ENCODE assay signal across 8 mouse cellular contexts in the genomic region with DNA sequence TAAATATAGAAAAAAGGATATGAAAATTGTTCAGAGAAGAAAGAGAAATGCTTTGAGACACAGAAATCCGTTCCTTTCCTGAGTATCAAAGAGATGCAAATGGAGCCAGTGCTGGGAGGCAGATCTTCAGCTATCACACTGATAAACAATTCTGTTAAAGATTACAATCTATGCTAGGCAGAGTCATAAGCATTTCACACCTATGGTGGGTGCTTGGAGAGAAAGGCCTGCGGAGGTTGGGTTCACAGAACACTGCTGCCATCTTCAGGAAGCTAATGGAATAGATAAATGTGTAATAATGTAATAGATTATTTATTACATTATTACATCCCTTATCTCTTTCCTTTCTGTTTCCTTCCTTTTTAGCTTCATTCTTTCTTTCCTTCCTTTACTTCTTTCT.
A peak's percentile ranks its signal among the peaks of the same experiment; 100 is the strongest.
DNase-seq lines count a peak whose midpoint lies in the region; ATAC-seq and TF ChIP-seq lines count a peak whose summit lies in the region.

No protein-coding gene starts in this region.

- peak; percentile 8 for DNase-seq in heart, postnatal 0 days (ENCODE audit: low spot score)
- no peak for DNase-seq in heart, adult 9 months (ENCODE audit: low spot score in 2 of 2)
- DNase-seq in thymus, postnatal 4 days = peak; percentile 6
- DNase-seq in thymus, postnatal 14 days = no peak
- peak; percentile 39 for DNase-seq in embryo, embryonic 10 days (ENCODE audit: low spot score)
- DNase-seq in limb, embryonic 14.5 days (ENCODE audit: low spot score) = peak; percentile 8
- DNase-seq in thymus, adult 18-20 months = no peak

- no peak overlapping the region for H3K9ac ChIP-seq in heart, postnatal 0 days (replicated peaks; ENCODE audit: low read depth, low read length)
- no peak overlapping the region for H3K9ac ChIP-seq in limb, embryonic 14.5 days (ENCODE audit: low read depth, low read length, severe bottlenecking)

- peaks cover 4% of the 10 kb centered on the region; the same call in 1 of the 2 replicates for H3K27me3 ChIP-seq in heart, postnatal 0 days (ENCODE audit: control insufficient read depth, insufficient read depth, low read length)
- no peaks in the 10 kb centered on the region for H3K27me3 ChIP-seq in limb, embryonic 14.5 days (ENCODE audit: control insufficient read depth, insufficient read depth, low read length)

- TF ChIP-seq CTCF in heart, postnatal 0 days (IDR thresholded peaks at IDR 0.05; ENCODE audit: low read depth) = peak; percentile 59

- no peaks in the 10 kb centered on the region for H3K4me1 ChIP-seq in heart, postnatal 0 days (ENCODE audit: control insufficient read depth, insufficient read depth)
- no peaks in the 10 kb centered on the region for H3K4me1 ChIP-seq in limb, embryonic 14.5 days (ENCODE audit: control insufficient read depth, insufficient read depth, low read length)

- no peaks in the 10 kb centered on the region for H3K9me3 ChIP-seq in heart, postnatal 0 days (replicated peaks; ENCODE audit: control insufficient read depth, low read length)
- H3K9me3 ChIP-seq in limb, embryonic 14.5 days (ENCODE audit: control insufficient read depth, low read length) = no peaks in the 10 kb centered on the region

- 8% methylated on average over 2 of the region's 2 CpGs for WGBS in heart, postnatal 0 days
- WGBS in limb, embryonic 14.5 days = 2% methylated on average over 2 of the region's 2 CpGs

- no peak for TF ChIP-seq POLR2A in limb, embryonic 14.5 days (IDR thresholded peaks at IDR 0.05; ENCODE audit: borderline replicate concordance, extremely low read depth, insufficient read depth, insufficient read length)

- no peak for ATAC-seq in heart, postnatal 0 days (ENCODE audit: insufficient read depth, low read depth)
- ATAC-seq in limb, embryonic 14.5 days (ENCODE audit: low FRiP score, low read depth) = no peak
- ATAC-seq in inflammation-experienced regulatory T-cells, adult 6 months = no peak

- no peak overlapping the region for H3K4me3 ChIP-seq in heart, postnatal 0 days (ENCODE audit: low read depth, low read length)
- H3K4me3 ChIP-seq in limb, embryonic 14.5 days (replicated peaks; ENCODE audit: low read length) = no peak overlapping the region

- no peak overlapping the region for H3K27ac ChIP-seq in heart, postnatal 0 days (ENCODE audit: low read depth)
- no peak overlapping the region for H3K27ac ChIP-seq in limb, embryonic 14.5 days (replicated peaks; ENCODE audit: low read depth, low read length)

- TF ChIP-seq EP300 in heart, postnatal 0 days (IDR thresholded peaks at IDR 0.05; ENCODE audit: low read depth) = no peak

- no peak overlapping the region for H3K4me2 ChIP-seq in heart, postnatal 0 days (ENCODE audit: low read depth, low read length)
- no peak overlapping the region for H3K4me2 ChIP-seq in limb, embryonic 14.5 days (replicated peaks; ENCODE audit: low read depth, low read length, severe bottlenecking)

- no peaks in the 10 kb centered on the region for H3K36me3 ChIP-seq in heart, postnatal 0 days (replicated peaks; ENCODE audit: control insufficient read depth, insufficient read depth, low read length)
- no peaks in the 10 kb centered on the region for H3K36me3 ChIP-seq in limb, embryonic 14.5 days (ENCODE audit: control insufficient read depth, insufficient read depth, low read length)

Comparison
In these comparisons a context has a peak if more than half of its experiments do, and no peak if none do; other contexts are left out.
1. DNase-seq: peak in heart, postnatal 0 days (single experiment), thymus, postnatal 4 days (single experiment), embryo, embryonic 10 days (single experiment) and limb, embryonic 14.5 days (single experiment); none in heart, adult 9 months (0 of 2), thymus, postnatal 14 days (single experiment) and thymus, adult 18-20 months (0 of 2).